Mouse (Mus musculus) olfactory bulb, adult 2 months (tissue): ENCODE results near the gene Rassf3.

Source experiments
- CTCF ChIP-seq: fragments of 200-500 bp; IDR thresholded peaks from 2 replicates; pipeline ENCODE4 v1.5.1; 2012; ENCODE audit warnings: low read depth, mild to moderate bottlenecking, low read length, moderate library complexity; ENCODE audit not compliant: insufficient read depth
- POLR2A ChIP-seq: fragments of 200-500 bp; IDR thresholded peaks from 2 replicates; pipeline ENCODE4 v1.6.1; 2012; ENCODE audit warnings: mild to moderate bottlenecking, low read depth, low read length, moderate library complexity; ENCODE audit not compliant: insufficient read depth

DNA sequence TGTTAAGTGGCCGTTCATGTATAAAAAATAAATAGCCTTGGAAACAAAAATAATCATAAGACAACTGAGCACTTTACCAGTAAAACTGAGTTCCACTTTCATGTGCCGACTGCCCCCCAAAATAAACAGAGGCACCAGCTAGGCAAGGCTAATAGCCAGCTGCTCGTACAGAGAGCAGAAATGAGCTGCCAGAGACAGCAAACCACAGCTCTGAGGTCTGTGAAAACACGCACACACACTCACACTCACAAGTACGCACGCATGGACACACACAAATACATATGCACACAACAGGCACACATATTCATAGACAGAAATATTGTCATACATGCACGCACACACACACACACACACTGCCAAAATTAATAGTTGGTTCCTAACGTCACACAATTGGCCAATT is 46.6 kb downstream of the Rassf3 start:
- TF ChIP-seq CTCF (no peak), POLR2A (no peak)
